Mouse (Mus musculus) B cell, adult 2 months (primary cell): ENCODE data around the gene Iqcf6.
A peak's percentile ranks its signal among the peaks of the same experiment; 100 is the strongest.

Source experiments
- DNase-seq, 2 experiments: peaks; one replicate each; pipeline ENCODE4 v3.0.0; 2022

The Iqcf6 gene

DNA sequence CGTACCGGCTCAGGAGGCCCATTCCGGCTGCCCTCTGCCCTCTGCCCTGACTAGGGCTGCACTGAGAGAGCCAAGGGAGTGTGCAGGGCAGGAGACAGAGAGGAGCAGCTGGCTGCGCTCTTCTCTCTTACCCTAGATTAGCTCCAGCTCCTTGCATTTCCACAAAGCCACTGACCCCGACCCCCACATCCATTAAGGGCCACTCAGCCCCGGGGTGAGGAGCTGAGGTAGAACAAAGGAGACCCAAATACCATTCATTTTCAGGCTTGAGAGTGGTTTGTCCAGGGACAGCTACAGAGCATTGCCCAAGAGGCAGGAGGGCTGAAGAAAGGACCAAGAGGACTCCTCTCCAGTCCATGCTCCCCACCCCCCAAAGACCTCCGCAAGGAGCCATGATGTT is 33.1 kb downstream of the Iqcf6 start:
- DNase-seq, result no peak

GRCm38 (mm10) chr9:106659935-106660334 is 33.6 kb downstream of the Iqcf6 start:
- DNase-seq, result no peak

- DNase-seq, result no peak
Observed at GRCm38 (mm10) chr9:106663200-106663599, 36.8 kb downstream of the Iqcf6 start.

GRCm38 (mm10) chr9:106664433-106664832 is 38.1 kb downstream of the Iqcf6 start:
- DNase-seq, result no peak

DNA sequence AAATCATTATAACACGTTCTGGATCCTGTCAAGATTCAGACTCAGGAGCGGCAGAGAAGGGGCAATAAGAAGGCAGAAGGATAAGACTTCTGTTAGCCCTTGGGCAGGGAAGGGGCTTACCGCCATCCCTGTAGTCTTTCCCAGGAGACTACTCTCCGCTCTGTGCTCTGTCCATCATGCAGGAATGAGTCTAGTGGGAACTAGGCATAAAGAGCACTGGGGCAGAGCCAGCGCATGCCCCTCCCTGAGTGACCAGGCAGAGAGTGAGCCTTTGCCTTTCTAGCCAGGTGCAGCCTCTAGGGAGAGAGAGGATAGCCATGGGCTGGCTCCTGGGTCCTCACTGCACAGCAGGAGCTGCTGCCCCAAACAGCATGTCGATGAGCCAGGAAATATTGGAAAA is 38.5 kb downstream of the Iqcf6 start:
- no peak for DNase-seq

- DNase-seq, result no peak
Observed at GRCm38 (mm10) chr9:106673860-106674259, 47.5 kb downstream of the Iqcf6 start.

- peak; percentile 83 to 84 for DNase-seq
Observed at GRCm38 (mm10) chr9:106675480-106675879, 49.1 kb downstream of the Iqcf6 start.

DNA sequence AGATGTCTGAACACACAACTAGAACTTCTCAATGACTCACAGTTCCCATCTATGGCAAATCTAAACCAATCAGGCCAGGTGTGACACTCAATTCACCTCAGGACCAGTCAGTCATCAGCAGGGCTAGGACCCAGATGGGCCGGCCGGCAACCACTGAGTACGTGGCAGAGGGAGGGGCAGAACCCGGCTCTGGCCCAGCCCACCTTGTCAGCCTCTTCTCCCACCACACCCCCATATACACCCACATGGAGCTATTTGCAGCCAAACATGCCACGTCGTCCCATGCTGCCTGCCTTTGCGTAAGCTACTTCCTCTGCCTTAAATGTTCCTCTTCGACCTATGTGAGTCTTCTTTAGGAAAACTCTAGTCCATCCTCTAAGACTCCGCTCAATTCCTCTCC is 49.6 kb downstream of the Iqcf6 start:
- no peak for DNase-seq

DNA sequence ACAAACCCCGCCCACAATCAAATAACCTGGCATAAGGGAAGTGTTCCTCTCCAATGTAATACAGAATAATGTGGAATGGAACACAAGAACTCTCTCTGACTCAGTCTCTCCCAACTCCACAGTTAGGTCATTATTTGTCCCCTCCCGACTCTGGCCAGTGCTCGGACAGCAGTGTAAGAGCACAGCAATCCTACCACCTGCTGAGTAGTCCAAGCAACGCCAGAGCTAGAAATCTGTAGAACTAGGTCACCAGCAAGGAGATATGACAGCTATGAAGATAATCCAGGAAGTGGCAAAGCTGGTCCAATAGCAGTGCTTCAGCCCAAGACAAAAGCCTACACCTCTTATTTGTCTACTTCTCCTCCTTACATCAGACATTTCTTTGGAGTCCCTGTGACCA is 50.2 kb downstream of the Iqcf6 start:
- no peak for DNase-seq
